Mouse (Mus musculus) retina, embryonic 14.5 days (tissue): ENCODE data around the gene Dcst1.

Experiments used
- DNase-seq: peaks from one replicate; pipeline ENCODE4 v3.0.0-alpha.2; 2015; ENCODE audit warnings: low spot score

The Dcst1 gene

GRCm38 (mm10) chr3:89388134-89388881 lies 23.3 kb upstream of the Dcst1 start:
- DNase-seq, result no peak

GRCm38 (mm10) chr3:89387632-89388031 lies 22.6 kb upstream of the Dcst1 start:
- DNase-seq, result no peak

GRCm38 (mm10) chr3:89386438-89387420 lies 21.7 kb upstream of the Dcst1 start:
- no peak for DNase-seq

- DNase-seq, result no peak
Measured at GRCm38 (mm10) chr3:89385451-89385850, 20.4 kb upstream of the Dcst1 start.

- DNase-seq, result no peak
Measured at GRCm38 (mm10) chr3:89384331-89385076, 19.5 kb upstream of the Dcst1 start.

GRCm38 (mm10) chr3:89383651-89384255 lies 18.7 kb upstream of the Dcst1 start:
- DNase-seq, result no peak

- DNase-seq, result no peak
Measured at GRCm38 (mm10) chr3:89382950-89383349, 17.9 kb upstream of the Dcst1 start.

- no peak for DNase-seq
Measured at GRCm38 (mm10) chr3:89382033-89382882, 17.2 kb upstream of the Dcst1 start.

- no peak for DNase-seq
Measured at GRCm38 (mm10) chr3:89381233-89381632, 16.2 kb upstream of the Dcst1 start.

- DNase-seq, result no peak
Measured at GRCm38 (mm10) chr3:89380711-89381110, 15.7 kb upstream of the Dcst1 start.

- DNase-seq, result no peak
Measured at GRCm38 (mm10) chr3:89380291-89380690, 15.2 kb upstream of the Dcst1 start.

- no peak for DNase-seq
Measured at GRCm38 (mm10) chr3:89379388-89380131, 14.5 kb upstream of the Dcst1 start.

- peak; percentile 93 for DNase-seq
Measured at GRCm38 (mm10) chr3:89378394-89379067, 13.5 kb upstream of the Dcst1 start.

- DNase-seq, result no peak
Measured at GRCm38 (mm10) chr3:89377831-89378230, 12.8 kb upstream of the Dcst1 start.

- DNase-seq, result no peak
Measured at GRCm38 (mm10) chr3:89373581-89374231, 8.7 kb upstream of the Dcst1 start.

- no peak for DNase-seq
Measured at GRCm38 (mm10) chr3:89367338-89367737, 2.3 kb upstream of the Dcst1 start.

GRCm38 (mm10) chr3:89365486-89366414 lies 697 bp upstream of the Dcst1 start:
- no peak for DNase-seq

- DNase-seq, result no peak
Measured at GRCm38 (mm10) chr3:89364631-89365030, 422 bp downstream of the Dcst1 start.
